Mouse (Mus musculus) layer of hippocampus, adult 8-10 months (tissue): Measurements from ENCODE around the gene Btbd9. TPM values are rescaled to one million over a fixed set of nuclear protein-coding genes. Genes with fewer than 3 reads are reported as not detected.
A peak's percentile ranks its signal among the peaks of the same experiment; 100 is the strongest.
"Not testable (repeated sequence)": the region's sequence is repeated elsewhere in the genome, so short reads cannot be mapped to it uniquely, and the experiment has no call there.

Source experiments
- DNase-seq, 2 experiments: peaks; one replicate each; pipeline ENCODE4 v3.0.0; 2022; ENCODE audit warnings: low spot score in 2 of 2
- total RNA-seq, 4 experiments: library from RNA; stranded (reverse); gene quantifications; 2 replicates each; pipeline ENCODE4 v1.2.4; 2022

Gene Btbd9
- total RNA-seq, 4 experiments from 2014 or later = 133 to 171 (median 150) TPM

DNA sequence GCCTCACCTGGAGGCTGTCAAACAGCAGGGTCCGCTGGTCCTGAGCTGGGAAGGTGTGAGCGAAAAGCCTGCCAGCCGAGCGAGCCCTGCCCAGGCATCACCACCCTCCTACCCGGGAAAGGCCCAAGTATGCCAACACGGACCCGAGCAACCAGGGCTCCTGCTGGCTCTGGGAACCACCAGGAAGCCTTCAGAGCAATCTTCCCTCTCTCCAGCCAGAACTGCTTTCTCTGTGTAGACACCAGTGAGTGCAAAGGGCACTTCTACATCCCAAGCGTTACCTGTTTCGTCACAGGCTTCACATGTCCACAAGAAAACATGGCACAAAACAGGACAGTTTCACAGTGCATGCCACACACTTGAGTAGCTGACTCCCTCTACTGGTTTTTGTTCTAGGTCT lies 63.3 kb downstream of the Btbd9 start:
- DNase-seq = no peak

DNA sequence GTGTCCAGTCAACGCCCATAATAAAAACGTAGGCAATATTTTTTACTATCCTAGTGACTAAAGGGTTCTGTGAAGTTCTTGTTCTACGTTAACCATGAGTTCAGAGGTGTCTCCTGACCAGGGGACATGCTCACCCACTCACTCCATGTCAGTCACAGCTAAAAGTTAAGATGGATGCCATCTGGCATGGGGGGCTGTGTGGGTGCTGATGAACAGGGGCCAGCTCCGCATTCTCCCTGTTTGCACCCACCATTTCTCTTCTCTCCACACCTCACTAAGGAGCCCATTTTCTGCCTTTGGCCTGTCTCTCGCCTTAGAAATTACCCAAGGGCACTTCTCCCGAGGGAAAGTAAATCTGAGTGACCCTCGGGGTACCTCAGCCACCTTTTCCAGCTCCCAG lies 63.8 kb downstream of the Btbd9 start:
- DNase-seq = no peak

DNA sequence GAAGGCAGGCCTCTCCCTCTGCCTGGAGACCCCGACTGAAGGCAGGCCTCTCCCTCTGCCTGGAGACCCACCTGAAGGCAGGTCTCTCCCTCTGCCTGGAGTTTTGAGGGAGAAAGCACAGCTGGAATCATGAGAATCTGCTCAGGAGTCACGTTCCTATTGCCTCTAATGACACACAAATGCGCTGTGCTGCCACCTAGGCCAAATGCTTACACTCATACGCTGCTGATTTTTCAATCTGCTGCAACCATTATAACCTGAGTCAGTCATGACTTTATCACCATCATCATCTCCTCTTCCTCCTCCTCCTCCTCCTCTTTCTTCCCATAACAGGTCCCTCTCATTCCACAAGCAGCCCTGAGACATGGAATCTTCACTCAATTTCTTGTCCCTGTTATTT lies 64.3 kb downstream of the Btbd9 start:
- no peak for DNase-seq

DNA sequence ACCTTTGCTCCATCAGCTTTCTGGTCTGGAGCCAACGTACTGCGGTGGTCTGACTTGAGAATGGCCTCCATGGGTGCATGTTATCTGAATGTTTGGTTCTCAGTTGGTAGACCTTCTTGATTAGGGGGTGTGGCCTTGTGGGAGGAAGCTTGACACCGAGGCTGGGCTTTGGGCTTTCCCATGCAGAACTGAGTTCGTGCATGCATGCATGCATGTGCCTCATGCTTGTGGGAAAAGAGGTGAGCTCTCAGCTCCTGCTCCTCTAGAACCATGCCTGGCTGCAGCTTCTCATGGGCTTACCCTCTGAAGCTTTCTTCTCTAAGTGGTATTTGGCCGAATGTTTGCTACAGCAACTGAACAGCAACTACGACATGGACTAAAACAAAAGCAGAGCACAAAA lies 64.9 kb downstream of the Btbd9 start:
- no peak for DNase-seq

DNA sequence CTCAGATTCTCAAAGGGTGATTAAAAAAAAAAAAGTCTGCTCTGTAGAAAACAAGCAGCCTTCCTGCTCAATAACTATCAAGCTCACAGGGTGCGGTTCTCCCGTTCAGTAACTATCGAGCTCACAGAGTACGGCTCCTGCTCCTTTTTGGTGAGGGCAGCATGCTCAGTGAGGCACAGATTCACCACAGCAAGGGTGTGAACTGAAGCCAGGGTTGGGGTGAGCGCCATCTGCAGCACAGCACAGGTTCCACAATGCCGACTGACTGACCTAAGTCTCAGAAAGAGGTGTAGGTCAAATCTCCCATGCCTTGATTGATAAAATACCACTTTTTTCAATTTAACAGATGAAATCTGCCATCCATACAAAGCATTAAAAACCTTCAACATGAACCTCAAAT lies 66.1 kb downstream of the Btbd9 start:
- no peak for DNase-seq

DNA sequence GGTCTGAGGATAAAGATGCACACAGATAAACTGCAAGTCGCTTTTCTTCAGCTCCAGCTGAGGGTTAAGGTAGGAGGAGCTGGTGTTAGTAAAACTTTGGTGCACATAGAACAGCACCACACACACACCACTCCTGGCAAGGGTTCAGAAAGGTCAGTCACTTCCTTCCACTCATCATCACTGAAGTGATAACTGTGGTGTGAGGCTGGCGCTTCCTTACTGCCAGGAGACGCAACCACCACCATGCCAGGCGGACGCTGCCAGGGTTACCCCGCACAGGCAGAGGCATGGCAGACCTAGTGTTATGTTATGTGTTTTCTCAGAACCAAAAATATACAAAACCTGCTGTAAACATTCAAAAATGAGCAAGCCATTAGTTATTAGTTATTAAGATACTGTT lies 66.6 kb downstream of the Btbd9 start:
- no peak for DNase-seq

DNA sequence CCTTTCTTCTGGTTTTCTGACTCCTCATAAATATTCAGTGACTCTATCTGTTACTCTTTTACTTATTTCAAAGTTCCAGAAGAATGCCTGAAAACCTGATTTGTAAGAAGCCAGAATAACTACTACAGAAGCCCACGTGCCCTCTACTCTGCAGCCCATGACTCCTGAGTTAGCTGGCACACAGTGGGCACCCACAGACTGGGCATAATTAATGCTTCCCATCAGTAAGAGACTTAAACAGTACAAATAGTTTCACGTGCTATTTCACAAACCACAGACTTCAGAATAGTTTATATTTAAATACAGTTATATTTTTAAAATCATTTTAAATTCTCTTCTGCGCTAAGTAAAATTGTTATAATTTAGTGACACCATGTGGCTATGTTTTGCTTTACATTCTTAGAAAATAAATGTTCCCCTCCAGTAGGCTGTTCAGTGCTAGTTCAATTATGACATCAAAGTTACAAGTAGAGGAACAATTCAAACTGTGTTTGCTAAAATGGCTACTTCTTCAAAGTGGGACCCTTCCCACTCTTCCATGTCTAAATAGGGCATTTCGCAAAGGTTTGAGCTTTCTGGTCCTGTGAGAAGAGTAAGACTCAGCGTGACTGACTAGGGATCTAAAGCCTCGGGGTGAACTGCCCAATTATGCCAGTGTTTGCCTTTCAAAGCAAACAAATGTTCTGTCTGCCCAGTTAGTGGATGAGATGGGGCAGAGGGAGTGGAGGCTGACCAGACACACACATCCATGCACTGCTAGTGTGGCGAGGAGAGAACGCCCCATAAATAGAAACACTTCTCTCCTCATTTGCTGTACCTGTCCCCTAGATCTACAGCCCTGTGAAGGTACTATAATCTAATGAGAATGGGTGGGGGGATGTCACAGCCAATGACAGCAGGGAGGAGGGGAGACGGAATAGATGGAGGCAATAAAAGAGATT lies 68.4 kb downstream of the Btbd9 start:
- DNase-seq = no peak

DNA sequence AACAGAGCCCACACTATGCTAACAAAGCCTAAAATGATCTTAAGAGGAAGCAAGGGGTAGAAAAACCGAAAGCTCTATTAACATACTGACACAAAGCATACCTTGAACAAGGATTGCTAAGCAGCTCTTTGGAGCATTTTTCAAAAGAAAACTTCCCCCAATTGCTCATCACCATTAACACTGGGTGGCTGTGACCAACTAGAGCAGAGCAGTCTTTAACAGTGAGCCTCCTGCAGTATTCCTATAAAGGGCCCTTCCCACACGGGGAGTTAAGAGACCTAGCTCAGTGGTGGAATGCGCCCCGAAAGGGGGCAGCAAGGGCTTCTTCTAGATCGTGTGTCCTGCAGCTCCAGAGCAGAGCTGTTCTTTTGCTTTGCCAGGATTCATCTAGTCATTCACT lies 69.4 kb downstream of the Btbd9 start:
- DNase-seq = no peak

DNA sequence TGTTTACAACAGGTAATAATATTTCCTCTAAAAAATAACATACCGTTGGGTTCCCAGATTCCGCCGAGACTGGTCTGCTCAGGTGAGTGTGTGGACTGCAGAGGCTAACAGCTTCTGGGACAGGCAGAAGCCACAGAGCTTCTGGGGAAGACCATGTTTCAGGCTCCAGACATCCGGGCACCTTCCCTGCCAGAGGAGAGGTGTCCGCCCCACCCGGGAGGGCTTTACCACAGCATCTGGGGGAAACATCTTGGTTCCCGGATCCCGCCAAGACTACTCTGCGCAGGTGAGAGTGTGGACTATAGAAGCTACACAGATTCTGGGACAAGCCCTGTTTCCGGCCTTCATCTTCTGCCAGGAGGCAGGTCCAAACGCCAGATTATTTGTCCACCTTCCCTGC lies 76.7 kb downstream of the Btbd9 start:
- DNase-seq = not testable (repeated sequence)

DNA sequence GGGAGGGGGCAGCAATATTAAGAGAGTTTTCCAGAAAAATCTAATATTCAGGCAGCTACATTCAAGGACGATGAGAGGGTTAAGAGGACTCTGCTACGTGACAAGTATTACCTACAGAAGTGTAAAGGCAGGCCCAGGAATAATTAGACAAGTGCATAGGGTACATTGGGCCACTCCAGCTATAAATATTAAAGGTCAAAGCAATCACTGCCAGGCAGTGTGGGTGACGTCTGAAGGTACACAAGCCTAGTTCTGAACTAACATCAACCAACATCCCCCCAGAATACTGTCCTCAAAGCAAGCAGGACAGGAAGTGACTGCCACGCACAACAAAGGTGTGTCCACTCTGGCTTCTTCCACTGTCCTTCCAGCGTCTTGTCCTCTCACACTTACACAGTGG lies 77.5 kb downstream of the Btbd9 start:
- no peak for DNase-seq

DNA sequence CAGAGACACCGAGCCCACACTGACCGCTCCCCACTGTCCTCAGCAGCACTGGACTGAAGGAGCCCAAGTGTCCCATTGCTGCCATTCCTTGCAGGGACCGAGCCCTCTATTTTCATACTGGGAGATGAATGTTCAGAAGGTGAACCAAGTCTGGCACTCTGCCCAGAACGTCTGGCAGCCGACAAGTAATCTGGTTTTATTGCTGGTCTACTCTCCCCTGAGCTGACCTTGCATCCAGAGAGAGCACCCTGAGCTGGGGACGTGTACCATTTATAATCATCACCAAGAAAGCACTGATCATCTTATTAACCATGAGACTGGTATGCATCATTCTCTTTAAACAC lies 77.9 kb downstream of the Btbd9 start:
- DNase-seq = no peak

DNA sequence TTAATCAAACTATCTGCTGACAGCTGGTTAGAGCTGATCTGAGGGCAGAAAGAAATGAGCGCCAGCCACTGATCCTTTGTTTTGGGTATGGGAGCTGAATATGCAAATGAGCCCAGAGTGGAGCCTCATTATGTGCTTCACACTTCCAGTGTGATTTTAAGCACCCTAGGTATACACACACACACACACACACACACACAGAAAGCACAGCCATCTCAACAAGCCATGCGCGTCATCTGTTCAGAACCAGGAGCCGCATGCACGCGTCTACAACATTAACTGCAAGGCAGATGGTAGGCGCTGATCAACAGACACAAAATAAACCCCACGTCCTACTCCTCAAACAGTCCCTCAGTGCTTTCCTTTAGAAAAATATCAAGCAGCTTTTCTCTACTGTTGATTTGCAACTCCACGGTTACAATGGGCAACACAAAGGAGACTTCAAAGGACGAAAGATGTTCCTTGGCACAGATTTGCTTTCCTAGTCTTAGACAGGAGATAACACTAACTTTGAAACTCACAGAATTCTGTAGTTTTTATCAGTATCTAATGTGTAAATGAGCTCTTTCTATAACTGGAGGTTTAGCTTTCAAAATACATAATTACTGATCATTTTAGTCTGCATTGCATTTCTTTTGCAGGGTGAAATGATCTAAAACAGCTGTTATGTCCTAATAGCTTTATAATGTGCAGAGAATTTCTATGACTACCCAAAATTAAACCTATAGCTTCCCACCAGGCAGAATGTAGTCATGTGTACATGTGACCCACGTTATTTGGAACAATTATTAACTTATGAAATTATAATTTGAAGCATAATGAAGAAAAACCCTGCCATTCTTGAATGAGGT lies 78.5 kb downstream of the Btbd9 start:
- DNase-seq = peak; percentile 86 to 91

DNA sequence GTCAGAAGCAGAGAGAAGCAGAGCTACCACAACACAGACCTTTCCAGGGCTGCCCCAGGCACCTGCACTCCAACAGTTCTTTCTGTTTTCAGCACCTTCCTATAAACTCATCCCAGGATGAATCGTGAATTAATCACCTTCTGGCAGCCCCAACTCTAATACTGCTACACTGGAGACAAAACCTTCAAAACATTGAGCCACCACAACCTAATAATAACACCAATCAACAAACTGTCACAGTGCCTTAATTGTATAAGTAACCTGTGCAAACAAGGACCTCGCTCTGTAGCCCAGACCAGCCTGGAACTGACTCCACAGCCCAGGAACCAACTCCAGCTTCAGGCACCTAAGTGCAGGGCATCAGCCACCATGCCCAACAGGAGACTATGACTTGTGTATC lies 80.7 kb downstream of the Btbd9 start:
- no peak for DNase-seq

DNA sequence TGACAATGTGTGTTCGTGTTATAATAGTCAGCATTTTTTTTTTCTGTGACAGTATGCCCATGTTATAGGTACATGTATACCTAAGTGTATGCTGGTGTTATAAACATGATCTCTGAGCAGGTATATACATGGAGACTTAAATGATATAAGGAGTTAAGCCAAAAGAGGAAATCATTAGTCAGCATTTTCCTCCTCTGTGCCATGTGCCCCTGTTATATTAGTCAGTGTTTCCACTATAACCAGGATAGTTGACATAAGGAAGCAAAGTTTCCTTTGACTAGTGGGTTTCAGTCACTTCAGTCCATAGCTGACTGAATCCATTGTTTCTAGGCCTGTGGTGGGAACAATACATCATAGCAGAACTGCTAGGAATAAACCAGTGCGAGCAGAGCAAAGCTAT lies 81.1 kb downstream of the Btbd9 start:
- DNase-seq = no peak

DNA sequence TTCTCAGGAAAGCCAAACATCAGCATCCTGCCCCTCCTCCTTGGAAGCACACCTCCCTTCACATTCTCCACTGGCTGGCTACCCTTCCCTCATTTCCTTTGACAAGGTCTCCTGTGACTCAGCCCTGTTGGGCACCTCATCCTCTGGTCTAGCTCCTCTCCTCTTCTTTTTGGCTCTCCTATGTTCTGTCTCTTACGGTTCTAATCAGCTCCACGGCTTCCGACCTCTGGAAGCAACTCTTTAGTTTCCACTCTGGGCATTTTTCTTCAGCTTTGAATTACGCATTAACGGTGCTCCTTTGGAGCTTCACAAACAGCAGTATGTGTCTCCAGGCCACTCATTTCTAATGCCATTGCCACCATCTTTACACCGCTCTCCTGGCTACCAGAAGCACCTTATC lies 82.8 kb downstream of the Btbd9 start:
- DNase-seq = no peak

DNA sequence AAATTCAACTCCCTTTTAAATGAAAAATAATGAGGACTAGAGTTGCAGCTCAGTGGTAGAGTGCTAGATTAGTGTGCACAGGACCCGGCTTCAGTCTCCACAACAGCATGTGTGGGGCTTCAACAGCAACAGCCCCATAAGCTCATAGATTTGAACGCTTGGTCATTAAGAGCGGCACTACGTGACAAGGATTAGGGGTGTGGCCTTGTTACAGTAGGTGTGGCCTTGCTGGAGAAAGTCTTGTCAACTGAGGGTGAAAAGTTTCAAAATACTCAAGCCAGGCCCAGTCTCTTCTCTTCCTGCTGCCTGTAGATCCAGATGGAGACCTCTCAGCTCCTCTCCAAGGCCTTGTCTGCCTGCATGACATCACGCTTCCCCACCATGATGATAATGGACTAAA lies 84.1 kb downstream of the Btbd9 start:
- DNase-seq = no peak

DNA sequence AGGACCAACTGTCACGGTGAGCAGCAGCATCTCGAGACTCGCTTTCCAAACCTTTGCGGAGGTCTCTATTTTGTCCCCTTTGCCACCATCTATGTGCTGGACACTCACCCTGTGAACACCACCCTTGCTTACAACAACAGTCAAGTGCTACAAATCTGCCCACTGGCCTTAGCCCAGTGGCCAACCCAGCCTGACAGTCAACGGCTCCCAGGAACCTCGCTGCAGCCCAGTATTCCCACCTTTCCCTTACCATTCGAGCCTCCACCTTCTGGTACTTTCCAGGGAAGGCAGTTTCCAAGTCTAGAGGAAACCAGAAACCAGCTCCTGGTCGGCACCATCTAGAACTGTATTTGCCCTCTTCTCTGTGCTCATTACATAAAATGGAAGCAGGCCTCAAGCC lies 84.7 kb downstream of the Btbd9 start:
- DNase-seq = no peak

DNA sequence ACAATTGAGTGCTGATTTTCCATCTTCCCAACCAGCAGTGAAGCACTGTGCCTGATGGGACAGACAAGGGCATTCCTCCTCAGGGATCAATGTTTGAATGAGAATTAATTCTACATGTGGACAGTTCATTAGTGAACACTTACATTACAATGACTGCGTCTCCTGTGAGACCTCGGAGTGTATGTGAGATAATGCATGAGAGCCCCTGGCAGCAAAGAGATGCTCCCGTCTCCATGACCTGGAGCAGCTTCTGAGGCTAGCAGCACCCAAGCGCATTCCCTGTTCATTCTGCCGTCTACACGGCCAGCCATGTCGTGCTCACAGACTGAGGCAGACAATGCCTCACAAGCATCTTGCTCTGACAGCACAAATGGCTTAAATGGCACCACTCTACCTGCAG lies 85.7 kb downstream of the Btbd9 start:
- DNase-seq = no peak

DNA sequence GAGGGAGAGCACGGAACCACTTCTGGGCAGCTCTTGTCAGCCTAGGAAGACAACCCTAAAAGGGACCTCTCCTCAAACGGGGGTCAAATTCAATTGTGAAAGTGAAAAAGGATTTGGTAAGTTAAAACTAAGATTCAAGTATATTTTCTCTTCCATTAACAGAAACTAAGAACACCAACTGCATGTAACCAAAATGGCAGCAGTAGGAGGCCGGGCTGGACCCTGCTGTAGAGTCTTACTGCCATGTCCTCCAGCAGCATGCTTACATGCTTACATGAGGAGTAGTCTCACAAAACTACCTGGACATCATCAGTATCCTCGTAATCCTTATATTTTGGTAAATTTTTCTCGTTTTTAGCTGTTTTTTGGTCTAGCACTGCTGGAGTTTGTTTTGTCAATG lies 86.2 kb downstream of the Btbd9 start:
- no peak for DNase-seq

DNA sequence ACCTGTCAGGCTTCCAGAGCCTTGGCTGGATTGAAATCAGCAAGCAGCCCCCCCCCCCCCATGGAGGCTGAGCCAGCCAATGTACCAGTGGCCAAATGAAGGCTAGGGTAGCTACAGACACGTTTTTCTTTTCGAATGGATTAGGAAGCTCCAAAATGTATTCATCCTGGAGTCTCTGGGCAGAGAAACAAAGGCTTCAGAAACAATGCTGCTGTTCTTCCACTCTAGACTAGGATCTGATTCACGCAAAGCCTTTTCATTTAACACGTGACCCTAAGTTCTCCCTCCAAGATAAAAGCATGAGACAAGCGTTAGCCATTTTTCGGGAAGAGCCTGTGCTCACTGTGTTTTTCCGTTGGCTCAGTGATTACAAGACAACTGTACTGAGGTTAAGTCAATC lies 86.7 kb downstream of the Btbd9 start:
- DNase-seq = no peak

DNA sequence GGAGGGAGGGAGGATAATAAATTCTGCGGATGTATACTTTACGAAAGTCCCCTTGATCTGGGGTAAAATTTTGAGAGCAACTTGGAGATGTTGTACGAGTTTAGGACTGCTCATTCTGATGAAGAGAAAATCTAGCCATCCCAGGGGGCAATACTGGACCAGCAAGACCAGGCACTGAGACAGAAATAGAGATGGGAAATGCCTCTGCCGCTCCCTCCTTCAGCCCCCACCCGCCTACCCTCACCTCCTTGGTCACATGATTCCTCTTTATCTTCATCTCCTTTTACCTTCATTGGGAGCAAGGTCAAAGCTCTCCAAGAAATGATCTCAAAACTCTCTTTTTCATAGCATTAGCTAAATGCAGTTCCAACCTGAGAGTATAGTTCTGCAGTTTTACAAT lies 88.6 kb downstream of the Btbd9 start:
- no peak for DNase-seq

DNA sequence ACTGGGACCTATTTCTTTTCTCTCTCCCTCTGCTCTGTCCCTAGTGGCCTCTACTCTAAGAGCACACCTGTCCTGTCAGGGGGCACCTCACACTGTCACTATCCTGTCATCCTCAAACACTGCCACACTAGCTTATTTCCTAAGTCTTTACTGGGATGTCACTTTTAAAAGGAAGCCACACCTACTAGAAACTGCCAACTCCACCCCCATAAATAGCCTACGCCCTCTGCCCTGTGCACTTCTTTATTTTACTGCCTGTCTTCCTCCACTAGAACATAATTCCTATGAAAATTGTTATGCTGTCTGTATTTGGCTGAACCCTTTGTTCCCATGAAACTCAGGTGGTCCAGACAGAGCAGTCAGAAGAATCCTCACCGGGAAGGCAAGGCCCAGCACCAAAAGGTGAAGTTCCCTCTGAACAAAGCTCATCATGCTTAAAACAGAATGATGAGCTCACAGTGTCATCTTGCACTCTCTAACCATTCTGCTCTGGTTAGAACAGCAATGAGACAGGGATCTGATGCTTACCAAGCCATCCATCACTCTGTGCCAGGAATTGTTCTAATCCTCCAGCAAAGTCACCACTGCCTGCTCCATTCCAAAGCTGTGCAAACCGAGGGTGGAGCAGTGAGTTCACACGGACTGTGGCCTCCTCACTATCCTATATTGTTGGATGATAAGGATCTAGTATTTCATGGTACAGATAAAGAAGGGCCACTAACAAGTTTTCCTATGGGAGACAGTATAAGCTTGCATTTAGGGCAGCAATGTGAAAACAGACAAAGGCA lies 91.0 kb downstream of the Btbd9 start:
- DNase-seq = no peak
